Mouse (Mus musculus): ENCODE measurements around the gene Cdh26.

Cdh26 gene

GRCm38 (mm10) chr2:178437311-178437710 is 7.0 kb downstream of the Cdh26 start:
- DNase-seq (ENCODE audit: inconsistent age in 2 of 2, low spot score in 1 of 2): no peak

DNA sequence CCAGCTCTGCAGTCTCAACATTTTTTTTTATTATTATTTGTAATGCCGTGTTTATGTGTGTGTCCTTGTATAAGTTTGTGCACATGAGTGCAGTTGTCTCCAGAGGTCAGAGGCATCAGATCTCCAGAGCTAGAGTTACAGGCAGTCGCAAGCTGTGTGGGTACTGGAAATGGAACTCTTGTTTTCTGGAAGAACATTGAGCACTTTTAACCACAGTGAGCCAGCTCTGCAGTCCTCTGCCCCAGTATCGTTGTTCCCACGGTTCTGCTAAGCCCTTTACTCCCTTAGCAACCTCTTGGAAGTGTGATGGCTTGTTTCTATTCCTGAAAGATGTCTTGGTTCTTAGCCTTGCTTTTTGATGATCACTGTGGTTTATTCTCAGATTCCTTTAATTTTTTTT is 19.1 kb downstream of the Cdh26 start:
- DNase-seq (ENCODE audit: inconsistent age in 2 of 2, low spot score in 1 of 2): no peak

GRCm38 (mm10) chr2:178450236-178450635 is 19.9 kb downstream of the Cdh26 start:
- no peak for DNase-seq (ENCODE audit: inconsistent age in 2 of 2, low spot score in 1 of 2)

DNA sequence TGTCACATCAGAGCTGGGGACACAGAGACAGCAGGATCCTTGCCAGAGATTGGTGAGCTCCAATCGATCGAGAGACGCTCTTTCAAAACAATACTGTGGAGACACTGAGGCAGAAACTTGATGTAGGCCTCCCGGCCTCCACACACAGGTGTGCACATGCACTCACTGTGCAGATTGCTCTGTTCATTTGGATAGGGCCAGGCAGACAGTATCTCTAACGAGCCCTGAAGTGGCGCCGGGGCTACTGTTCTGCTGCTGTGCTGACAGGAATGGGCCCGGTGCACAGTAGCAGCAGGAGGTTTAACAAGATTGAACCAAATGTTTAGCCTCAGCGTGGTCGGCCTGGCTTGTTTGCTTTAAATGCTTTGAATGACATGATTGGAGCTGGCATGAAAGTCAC is 20.6 kb downstream of the Cdh26 start:
- no peak for DNase-seq (ENCODE audit: inconsistent age in 2 of 2, low spot score in 1 of 2)

GRCm38 (mm10) chr2:178454664-178455516 is 24.6 kb downstream of the Cdh26 start:
- DNase-seq (ENCODE audit: inconsistent age in 2 of 2, low spot score in 1 of 2): peak in 1 of 2 experiments; percentile 29

DNA sequence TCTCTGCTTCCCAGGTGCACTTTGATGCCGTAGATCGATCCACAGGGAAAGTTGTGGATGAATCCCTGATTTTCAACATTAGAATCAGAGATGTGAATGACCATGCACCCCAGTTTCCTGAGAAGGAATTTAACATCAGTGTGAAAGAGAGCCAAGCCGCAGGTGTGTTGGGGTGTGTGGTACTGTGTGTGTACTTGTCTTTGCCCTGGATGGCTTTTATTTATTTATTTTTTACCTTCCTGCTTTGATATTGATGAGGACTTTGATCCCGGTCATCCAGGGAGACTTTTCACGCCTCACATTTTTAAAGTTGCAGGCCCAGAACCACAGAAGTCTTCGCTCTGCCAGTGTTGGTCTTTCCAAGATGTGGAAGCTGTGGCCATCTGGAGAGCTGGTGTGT is 27.1 kb downstream of the Cdh26 start:
- DNase-seq (ENCODE audit: inconsistent age in 2 of 2, low spot score in 1 of 2): no peak

- no peak for DNase-seq (ENCODE audit: inconsistent age in 2 of 2, low spot score in 1 of 2)
These were observed 30.0 kb downstream of the Cdh26 start for GRCm38 (mm10) chr2:178460353-178460752.

GRCm38 (mm10) chr2:178471546-178472480 is 41.5 kb downstream of the Cdh26 start:
- no peak for DNase-seq (ENCODE audit: inconsistent age in 2 of 2, low spot score in 1 of 2)

DNA sequence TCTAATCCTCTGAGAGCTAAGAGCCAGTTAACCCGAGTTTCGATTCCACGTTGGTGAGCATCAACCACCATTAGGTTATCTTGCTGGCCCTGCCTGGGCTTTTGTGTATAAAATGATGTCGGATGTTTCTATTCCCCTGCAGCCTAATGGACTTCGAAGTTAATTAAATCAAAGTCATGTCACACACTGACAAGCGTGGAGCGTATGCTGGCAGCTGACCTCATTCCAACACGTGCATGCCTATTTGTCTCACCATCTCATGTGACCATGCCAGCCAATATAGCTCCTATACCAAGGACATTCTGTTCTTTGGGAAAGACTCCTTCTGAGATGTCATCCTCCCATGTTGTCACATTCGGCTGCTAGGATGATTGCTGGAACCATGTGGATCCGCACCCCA is 43.6 kb downstream of the Cdh26 start:
- no peak for DNase-seq (ENCODE audit: inconsistent age in 2 of 2, low spot score in 1 of 2)

DNA sequence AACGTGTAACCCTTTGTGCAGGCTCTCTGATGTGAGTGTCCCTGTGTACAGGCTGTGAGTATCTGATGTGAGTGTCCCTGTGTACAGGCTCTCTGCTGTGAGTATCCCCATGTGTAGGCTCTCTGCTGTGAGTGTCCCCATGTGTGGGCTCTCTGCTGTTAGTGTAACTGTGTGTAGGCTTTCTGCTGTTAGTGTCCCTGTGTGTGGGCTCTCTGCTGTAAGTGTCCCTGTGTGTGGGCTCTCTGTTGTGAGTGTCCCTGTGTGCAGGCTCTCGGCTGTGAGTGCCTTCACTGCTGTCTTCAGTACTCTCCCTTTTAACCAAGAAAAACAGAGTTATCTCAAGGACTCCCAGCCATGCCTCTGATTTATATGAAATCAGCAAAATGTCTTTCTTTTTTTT is 46.9 kb downstream of the Cdh26 start:
- DNase-seq (ENCODE audit: inconsistent age in 2 of 2, low spot score in 1 of 2): no peak

- DNase-seq (ENCODE audit: inconsistent age in 2 of 2, low spot score in 1 of 2): no peak
These were observed 48.7 kb downstream of the Cdh26 start for GRCm38 (mm10) chr2:178479011-178479410.

DNA sequence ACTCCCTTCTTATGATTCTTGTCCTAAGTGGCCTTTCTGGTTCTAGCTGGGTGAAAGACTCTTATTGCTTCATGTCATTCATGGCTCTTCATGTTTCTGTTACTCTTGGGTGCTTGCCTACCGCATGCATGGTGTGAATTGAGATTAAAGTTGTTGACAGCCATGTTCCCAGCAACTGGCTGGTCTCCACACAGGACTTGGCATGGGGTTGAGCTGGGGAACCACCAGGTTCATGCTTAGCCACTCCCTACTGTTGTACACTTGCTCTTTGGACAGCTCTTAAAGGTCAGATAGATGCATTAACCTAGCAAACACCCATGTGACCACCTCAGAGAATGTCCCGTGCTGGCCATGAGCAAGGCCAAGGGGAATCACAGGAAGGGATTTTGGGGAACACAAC is 50.6 kb downstream of the Cdh26 start:
- DNase-seq (ENCODE audit: inconsistent age in 2 of 2, low spot score in 1 of 2): no peak

DNA sequence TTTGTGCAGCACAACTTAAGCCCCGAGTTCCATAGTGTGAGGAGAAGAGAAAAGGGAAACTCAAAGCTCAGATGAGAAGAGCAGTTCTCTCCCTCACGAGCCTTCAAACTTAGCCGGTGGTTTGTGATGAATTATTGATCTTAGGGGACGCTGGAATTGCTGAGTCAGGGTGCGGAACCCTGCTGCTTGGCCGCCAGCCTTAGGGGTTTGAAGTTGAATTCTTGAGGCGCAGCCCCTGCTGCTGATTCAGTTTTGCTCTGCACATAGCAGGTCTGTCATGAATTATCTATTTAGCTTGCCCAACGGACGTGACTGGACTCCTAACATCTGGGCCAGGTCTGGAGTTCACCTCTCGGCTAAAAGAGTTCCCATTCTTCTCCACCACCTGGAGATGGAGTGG is 53.1 kb downstream of the Cdh26 start:
- no peak for DNase-seq (ENCODE audit: inconsistent age in 2 of 2, low spot score in 1 of 2)

- DNase-seq (ENCODE audit: inconsistent age in 2 of 2, low spot score in 1 of 2): no peak
These were observed 57.9 kb downstream of the Cdh26 start for GRCm38 (mm10) chr2:178488276-178488675.

DNA sequence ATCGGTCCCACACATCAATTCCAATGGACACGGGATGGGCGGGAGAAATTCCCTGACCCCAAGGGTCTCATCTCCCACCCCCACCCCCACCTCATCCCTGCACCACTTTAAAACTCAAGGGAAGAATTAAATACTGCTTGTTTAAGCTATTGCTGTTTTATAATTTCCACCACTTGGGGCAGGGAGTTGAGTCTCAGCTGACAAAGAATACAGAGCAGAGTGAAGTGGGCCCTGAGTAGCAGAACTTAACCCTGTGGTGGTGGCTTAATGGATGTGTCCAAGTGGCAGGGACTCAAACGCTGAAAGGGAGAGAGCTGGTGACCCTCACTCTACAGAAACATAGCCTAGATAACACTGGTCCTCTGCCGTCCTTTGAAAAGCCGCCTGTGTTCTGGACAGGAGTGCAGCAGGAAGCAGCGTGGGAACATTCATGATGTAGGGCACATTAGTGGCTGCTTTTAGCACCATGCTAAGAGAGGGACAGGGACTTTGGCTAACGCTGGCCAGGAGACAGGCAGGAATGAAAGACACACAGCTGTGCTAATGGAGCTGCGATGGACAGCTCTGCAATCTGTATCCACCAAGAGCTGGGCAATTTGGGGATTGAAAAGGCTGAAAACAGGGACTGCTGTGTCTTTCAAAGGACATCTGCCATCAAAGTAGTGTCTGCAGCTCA is 60.1 kb downstream of the Cdh26 start:
- DNase-seq (ENCODE audit: inconsistent age in 2 of 2, low spot score in 1 of 2): no peak

DNA sequence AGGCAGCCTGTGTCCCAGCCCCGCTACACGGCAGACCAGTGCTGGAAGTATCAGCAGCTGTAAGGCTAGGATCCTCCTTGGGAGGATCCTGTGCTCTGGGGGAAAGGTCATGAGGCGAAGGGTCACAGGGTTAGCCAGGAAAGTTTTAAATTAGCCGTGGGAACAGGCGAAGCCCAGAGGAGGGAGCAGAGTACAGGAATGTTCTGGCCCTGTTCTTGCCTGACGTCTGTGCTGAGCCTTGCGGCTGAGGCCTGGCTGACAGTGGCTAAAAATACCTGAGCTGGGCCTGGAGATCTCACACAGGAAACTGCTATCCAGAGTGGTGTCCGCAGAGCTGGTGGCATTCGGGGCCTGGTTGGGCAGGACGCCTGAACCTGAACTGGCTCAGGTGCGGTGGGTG is 63.7 kb downstream of the Cdh26 start:
- peak; percentile 13 to 36 for DNase-seq (ENCODE audit: inconsistent age in 2 of 2, low spot score in 1 of 2)

DNA sequence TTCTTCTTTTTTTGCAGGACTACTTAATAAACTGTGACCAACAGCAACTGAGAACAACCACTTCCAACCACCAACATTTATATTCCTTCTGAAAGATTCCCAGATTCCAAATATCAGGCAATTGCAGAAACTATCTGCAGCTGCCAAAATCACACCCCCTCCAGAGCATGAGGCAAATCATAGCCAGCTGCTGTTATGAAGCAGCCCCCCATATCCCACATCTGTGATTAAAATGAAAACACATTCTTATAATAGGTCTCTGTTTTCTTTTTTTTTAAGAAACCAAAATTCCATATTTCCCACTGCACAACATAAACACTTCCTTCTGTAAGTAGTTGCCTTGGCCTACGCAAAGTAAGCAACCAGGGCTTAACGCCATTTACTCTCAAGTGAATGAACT is 65.5 kb downstream of the Cdh26 start:
- DNase-seq (ENCODE audit: inconsistent age in 2 of 2, low spot score in 1 of 2): no peak

GRCm38 (mm10) chr2:178497900-178498299 is 67.6 kb downstream of the Cdh26 start:
- DNase-seq (ENCODE audit: inconsistent age in 2 of 2, low spot score in 1 of 2): no peak

DNA sequence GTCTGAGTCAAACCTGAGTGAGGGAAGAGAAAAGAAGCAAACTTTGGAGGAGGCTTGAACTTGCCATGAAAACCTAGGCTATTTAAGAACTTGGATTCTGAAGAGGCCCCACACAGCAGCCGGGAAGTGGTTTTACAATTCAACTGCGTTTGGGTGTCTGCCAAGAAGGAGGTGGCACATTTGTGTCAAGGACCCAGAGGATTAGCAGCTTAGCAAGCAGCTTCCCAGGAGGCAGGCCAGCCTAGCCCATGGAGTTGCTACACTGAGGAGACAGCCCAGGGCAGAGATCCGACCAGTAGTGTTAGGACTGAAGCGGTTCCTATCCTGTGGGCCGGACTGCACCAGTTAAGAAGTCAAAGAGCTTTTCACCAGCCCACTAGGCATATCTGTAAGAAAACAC is 68.1 kb downstream of the Cdh26 start:
- peak; percentile 49 to 87 for DNase-seq (ENCODE audit: inconsistent age in 2 of 2, low spot score in 1 of 2)

DNA sequence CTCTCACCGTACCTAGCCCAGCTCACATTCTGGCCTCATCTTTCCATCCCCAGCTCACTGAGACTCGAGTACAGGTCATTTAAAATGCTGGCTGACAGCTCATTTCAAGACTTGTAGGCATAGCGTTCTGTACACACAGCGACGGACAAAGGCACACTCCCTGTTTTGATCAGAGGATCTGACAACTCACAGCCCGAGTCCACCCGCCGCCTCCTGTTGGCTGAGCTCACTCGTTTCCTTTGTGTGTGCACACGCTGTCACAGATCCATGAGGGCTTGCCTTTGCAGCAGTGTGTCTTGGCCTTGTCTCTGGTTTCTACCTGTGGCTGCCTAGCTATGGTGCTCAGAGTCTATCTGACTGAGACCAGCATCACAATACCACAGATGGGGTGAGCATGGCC is 72.1 kb downstream of the Cdh26 start:
- no peak for DNase-seq (ENCODE audit: inconsistent age in 2 of 2, low spot score in 1 of 2)

DNA sequence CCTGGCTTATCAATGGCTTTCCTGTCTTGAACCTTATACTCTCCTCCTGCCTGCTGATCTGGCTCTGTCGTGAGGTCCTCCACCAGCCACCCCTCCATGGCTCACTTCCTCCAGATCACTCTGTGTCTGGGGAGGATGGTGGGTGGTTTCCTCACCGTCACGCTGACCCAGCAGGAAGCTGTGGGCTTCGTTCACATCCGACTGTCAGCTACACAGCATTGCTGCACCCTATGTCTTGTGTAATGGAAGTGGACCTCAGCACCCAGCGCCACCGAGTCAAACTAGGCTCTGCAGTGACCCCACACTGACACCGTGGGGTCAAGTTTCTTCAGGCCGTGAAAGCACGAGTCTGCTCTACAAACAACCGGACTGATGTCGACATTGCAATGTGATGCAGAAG is 75.7 kb downstream of the Cdh26 start:
- peak in 1 of 2 experiments; percentile 21 for DNase-seq (ENCODE audit: inconsistent age in 2 of 2, low spot score in 1 of 2)
